Mouse (Mus musculus) liver, adult 2 months (tissue): ENCODE measurements around the gene Mfsd5.

ENCODE experiments used
- CTCF ChIP-seq: fragments of 200-500 bp; IDR thresholded peaks from 2 replicates; pipeline ENCODE4 v1.5.1; 2011; ENCODE audit warnings: low read depth, low read length, control low read depth
- POLR2A ChIP-seq: fragments of 200-500 bp; IDR thresholded peaks from 2 replicates; pipeline ENCODE4 v1.6.1; 2011; ENCODE audit warnings: low read length, control low read depth; ENCODE audit not compliant: insufficient read depth; ENCODE audit errors: extremely low read depth

DNA sequence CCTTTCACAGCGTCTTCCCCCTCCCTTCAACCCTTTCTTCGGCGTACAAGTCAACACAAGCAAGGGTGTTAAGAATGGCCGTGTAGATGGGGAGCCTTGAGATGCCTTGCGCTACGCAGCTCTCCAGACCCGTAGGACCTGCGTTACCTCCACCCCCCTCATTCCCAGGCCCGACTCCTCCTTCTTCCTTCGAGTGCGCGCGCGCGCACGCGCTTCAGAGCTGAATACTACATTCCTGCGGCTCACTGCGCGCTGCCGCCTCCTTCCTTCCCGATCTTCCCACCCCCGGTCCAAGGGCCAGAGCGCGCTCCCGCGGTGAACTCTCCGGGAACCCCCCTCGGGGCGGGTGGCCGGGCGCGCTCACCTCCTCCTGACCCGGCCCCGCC lies 32.4 kb upstream of the Mfsd5 start:
- TF ChIP-seq POLR2A, result 0 out of 2 replicates have a peak, but pooled peaks have one; percentile 19
- TF ChIP-seq CTCF, result no peak
